Mouse (Mus musculus) lung, postnatal 36 days (tissue): Measurements from ENCODE around the gene Podn.

Source experiments
- DNase-seq: peaks from one replicate; pipeline ENCODE4 v3.0.0; 2022; ENCODE audit warnings: mixed read lengths

Gene Podn

DNA sequence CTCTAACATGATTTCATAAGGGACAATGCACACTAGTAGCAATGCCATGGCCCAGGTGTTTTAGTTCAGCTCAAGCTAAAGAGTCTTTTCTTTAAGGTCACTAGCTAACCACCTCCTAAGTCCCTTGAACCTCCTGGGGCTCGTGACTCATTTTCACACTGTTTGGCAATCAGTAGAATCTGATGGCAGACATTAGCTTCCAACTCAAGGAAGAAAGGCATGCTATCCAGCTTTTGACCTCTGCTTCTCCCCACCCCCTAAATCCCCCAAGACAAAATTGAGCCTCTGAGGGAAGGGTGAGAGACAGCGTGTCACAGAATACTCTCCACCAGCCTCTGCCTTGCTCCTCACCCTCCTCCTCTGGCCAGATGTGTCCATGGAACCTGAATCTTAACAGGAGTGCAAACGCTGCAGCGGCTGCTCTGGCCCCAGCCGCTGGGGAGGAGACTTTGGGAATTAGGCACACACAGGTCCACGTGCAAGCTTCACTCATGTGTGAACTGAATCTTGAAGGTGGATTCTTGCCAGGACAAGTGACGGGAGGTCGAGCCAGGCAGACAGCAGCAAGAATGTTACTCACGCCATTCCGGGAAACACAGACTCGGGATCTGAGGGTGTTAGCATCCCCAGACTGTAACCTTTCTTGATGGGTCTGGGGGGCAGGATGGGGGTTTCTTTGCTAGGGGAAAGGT lies 97.5 kb downstream of the Podn start:
- DNase-seq = peak; percentile 78

DNA sequence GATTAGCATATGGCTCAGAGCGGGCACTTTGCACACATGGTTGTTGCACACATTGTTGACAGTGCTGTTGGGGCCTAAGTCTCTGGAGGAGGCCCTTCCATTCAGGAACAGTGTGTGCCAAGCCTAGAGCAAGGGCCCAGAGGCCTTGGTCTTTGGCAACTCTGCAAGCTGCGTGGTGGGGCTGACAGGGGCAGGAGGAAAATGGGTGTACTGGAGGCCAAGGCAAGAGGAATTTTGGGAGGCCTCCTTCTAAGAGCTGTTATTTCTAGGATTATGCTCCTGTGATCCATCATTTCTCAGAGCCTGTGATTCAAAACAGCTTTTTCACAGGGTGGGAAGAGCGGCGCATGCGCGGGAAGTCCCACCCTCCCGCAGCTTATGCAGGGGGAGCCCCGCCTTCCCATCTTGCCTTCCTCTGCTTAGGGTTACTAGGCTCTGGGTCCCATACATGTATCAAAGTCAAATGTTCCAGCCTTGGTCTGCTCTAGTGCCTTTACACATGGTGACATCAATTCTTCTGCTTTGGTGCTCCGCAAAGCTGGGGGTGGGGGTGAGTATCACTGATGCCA lies 99.7 kb downstream of the Podn start:
- no peak for DNase-seq

DNA sequence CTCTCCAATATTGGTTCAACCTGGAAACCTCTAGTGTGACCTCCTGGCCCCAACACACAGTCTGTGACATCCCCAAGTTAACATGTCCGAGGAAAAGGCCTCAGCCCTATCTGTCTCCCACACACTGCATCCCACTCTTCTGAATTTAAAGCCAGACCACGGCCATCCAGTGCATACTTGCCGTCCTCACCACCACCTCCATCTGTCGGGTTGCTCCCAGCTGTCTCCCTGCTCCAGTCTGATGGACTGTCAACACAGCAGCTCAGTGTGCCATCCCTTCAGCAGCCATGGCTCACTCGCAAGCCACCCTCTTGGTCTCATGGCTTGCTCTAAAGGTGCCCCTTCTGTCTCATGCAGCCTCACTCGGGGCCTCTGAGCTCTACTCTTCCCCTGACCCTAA lies 100.5 kb downstream of the Podn start:
- no peak for DNase-seq

DNA sequence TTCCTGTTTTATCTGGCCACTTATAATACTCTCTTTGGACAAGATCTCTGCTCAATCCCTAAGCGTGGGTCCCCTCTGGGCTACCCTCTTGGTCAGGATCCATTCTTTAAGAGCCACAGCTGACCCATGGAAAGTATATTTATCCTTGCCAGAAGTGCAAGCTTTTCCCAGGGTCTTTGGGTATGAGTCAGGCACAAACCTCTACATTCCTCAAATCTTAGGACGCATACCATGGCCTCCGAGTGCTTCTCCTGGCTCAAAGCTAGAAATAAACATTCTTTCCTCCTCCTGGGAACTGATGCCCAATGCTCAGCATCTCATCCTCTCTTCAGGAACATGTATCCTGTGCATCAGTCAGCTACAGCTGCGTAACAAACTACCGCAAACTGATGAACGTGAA lies 101.2 kb downstream of the Podn start:
- DNase-seq = no peak

DNA sequence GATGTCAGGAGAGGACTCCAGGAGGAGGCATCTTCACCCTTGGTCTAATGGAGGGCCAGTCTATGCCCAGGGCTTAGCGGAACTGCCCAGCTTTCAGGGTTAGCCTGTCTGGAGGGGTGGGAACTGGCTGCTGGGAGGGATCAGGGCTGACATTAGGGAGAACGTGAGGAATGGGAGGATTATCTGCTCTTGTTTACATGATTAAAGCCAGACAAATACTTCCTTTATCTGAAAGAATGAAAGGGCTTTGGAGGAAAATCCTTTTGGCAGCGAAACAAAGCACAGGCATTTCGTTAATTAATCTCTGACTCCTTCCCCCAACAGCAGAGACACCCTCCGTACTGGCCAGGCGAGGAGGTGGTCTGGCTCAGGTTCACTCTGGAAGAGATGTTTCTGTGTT lies 104.4 kb downstream of the Podn start:
- peak; percentile 28 for DNase-seq

DNA sequence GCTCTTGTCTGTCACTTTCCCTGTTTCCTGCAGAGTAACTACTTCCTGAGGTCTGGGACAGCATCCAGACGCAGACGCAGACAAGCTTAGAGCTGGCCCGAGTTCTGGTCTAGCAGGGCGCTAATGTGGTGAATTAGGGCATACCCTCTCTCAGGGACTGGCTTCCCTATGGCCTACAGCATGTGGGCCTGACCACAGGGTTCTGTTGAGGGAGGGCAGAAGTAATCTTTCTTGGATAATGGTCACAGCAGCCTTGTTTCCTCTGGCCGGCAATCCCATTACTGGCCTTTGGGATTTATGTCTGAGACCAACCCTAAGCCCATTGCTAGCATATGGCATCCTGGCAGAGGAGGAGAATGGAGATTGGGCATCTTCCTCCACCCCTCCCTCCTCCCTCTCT lies 105.4 kb downstream of the Podn start:
- DNase-seq = no peak

DNA sequence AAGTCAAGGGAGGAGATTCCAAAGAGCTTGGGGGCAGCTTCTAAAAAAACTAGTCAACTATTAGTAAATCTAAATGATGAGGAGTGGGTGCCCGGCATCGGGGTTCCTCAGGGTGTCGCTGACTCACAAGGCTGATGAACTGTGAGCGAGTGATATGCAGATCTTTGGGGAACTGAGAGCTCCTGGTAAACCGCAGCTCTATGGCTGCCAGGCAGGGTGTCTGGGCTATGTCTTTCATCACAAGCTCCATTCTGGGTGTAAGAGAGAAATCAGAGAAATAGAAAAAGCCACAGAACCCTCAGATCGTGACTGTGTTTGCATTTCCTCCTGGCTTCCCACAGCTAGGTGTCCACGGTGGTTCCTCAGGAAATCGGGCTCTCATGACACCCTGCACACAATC lies 107.3 kb downstream of the Podn start:
- DNase-seq = peak; percentile 57

DNA sequence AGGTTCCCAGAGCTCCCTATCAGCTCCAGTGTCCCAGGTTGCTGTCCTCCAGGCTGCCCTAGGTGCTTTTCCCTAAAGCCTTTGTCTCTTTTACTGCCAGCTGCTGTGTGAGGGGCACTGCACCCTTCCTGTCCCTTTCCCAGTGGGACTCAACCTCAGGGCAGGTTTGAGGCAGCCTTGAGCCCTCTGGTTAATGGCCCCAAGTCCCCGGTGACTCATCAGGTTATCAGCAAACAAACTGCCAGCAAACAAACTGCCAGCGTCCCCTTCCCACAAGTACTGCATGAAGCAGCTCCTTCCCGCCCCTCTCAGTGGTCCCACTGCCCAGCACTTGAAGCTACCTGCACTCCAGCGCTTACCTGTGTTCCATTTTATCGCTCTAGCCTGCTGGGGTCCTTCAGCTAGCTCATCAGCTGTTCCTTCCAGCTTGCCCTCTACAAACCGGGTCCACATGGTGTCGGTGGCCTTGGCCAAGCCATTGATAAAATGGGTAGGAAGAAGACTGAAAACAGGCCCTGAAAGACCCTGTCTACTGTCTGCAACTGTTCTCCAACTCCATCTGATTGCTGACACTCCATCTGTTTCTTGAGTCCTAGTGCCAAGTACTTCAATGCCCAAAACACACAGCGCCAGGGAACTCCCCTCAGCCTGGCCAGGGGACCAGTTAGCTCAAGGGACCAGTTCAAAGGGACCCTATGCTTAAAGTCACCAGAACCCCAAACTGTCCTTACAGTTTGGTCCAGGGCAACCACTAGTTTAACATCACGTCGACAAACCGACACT lies 109.7 kb downstream of the Podn start:
- no peak for DNase-seq

DNA sequence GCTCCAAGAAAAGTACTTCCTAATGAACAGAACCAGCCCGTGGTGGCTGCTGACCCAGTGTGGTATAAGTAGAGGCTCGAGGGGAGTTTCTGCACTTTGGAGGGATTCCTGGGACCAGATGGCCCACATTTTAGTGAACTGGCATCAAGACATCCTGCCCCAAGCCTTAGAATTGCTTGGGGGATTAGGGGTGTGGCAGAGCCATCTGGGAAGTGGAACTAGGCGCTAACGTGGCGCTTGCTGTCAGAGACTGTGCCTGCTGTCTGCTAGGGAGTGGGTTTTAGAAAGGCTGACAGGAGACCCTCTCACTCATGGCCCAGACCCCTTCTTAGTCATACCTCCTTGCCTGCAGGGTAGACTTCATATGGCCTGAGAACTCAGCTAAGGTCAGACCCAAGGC lies 110.4 kb downstream of the Podn start:
- no peak for DNase-seq

DNA sequence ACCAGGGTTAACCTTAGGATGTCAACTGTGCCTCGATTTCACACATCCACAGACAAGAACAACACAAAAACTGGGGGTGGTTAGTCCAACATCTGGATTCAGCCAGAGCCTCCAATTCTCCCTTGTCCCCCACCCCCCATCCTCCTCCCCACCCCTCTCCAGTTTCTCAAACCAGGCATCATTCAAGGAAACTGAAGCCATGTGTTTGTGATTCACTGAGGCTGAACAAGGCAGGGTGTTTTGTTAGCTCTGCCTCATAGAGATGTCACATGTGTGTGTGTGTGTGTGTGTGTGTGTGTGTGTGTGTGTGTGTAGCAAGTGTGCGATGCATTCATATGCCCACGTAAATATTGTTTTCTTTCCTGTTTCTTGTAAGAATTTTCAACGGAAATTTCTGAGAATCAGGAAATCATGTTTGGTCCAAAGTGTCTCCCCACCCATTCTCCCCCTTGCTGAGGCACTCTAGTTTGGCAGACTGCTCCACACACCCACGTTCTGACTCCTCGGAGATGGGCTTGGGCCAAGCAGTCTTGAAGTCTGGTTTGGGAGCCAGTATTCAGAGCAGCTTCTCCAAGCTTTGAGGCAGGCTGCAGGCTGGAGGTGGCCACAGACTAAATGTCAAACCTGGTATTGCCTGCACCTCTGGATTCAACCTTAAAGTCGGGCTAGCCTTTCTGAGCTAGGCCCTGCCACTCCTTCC lies 111.8 kb downstream of the Podn start:
- DNase-seq = peak; percentile 72

DNA sequence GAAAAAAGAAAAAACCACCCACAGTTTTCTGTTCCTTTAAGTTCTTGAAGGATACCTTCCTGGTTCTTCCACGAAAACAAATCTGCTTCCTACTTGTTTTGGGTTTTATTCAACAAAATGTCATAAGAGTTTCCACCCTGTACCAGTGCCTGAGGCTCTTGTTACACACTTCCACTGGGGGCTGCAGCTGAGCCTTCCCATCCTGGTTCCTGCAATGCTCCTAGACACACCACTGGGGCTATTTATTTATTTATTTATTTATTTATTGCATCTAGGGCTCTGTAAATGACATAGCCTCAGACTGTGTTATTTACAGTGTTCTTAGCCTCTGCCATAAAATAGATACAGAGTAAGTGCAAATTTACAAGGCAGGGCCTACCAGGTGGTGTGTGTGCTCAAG lies 112.5 kb downstream of the Podn start:
- no peak for DNase-seq

DNA sequence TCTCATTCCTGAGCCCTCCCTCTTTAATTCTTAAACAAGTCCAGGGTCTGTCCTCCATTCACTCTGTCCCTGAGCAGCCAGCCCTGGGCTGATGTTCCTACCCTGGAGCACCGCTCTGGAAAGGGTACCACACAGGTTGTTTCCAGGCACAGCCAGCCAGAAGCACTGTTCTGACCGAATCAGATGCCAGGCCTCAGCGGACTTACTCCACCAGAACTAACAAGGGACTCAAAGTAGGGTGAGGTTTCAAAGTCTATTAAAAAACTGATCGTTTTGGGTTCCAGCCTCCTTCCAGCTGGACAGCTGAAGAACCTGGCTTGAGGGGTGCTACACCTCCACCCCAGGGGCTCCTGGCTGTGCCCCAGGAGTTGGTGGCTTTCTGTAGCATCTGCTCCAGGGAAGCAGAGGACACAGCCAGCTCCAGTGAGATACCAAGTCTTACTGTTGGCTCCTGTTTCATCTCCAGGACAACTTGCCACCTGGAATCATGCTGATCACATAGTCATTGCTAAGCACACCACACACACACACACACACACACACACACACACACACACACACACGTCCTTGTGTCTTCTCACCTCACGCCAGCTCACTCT lies 116.1 kb downstream of the Podn start:
- no peak for DNase-seq

DNA sequence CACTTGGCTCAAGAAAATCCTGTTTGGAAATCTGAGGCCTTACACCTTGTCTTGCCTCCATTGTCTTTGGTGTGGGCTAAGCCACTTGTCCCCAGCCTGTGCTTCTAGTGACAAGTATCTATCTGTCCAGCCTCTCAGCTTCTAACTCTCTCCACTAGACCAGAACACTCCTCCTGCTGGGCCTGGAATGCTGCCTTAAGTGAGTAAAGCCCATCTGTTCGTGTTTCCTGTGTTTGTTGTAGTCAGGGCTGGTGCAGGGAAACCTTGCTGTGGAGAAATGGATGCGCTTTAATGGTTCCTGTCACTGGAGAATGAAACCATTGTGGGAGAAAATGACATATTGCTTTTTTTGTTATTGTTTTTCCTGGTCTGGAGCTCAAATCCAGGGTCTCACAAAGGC lies 116.7 kb downstream of the Podn start:
- DNase-seq = peak; percentile 35

DNA sequence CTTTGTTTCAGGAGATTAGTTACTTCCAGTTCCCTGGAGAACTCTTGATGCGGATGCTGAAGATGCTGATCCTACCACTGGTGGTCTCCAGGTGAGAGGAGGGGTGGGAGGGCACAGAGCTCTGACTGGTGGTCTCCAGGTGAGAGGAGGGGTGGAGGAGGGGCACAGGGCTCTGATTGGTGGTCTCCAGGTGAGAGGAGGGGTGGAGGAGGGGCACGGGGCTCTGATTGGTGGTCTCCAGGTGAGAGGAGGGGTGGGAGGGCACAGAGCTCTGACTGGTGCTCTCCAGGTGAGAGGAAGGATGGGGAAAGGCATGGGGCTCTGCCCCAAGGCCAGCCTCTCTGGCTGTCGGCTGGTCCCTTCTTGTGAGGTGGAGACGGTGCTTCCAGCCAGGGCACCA lies 118.7 kb downstream of the Podn start:
- DNase-seq = no peak

DNA sequence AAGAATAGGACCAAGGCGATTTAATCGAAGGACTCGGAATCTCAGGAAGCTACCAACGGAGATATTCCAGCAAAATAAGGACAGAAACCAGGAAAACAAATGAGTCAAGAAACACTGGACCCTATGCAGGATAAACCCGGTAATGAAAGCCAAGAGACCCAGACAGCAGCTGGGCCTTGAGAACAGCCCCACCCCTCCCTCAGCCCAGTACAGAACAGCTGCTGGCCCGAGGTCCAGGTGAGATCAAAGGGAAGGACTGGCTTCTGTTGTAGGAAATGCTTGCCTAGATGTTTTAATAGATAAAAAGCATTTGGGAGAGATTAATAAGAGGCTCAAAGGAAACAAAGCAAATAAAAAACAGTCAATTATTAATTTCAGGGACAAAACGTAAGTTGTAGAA lies 121.2 kb downstream of the Podn start:
- no peak for DNase-seq

DNA sequence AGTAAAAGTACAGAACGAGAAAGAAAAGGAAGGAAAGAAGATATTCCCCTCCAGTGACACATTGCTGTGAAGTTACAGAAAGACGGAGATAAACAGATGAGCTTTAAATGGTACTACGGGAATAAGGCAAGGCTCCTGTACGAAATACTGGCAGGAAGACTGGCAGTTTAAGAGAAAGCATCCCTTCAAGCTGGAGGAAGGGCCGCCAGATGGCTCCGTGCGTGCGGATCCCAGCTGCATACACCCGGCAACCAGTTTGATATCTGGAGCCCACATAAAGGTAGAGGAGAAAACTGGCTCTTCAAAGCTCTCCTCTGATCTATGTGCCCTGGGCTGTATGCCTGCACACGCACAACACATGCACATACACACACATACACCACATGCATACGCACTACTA lies 121.7 kb downstream of the Podn start:
- DNase-seq = no peak

DNA sequence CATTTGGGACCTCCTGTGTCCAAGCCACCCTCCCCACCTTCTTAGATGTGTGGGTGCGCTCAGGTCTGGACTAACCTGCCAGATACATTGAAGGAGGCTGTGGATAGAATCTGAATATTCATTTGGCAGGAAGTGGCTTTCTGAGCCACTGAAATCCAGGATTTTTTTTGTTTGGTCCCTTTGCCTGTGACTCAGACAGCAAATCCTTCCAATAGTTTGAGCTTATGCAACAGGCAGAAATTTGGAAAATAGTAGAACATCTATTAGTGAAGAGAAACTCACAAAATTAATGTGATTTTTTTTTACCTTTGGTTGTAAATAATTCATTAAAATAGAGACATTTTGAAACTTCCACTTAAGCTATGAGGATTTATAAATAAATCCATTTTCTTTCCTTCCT lies 125.1 kb downstream of the Podn start:
- DNase-seq = no peak

DNA sequence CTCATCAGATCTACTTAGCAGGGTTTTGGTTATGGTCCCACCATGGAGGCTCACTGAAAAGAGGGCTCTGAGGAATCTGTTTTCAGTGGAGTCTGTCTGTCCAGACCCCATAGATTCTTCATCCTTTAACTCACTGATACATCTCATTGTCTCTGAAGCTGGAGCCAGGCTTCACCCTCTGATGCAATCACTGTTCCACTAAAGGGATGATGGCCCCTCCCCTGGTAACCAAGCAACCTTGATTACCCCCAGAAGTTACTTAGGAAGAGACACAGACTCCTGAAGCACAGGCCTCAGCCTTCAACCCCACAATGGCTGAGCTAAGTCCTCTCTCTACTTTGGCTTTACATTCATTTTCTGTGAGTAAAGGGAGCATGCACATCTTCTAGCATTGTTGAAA lies 126.5 kb downstream of the Podn start:
- no peak for DNase-seq

DNA sequence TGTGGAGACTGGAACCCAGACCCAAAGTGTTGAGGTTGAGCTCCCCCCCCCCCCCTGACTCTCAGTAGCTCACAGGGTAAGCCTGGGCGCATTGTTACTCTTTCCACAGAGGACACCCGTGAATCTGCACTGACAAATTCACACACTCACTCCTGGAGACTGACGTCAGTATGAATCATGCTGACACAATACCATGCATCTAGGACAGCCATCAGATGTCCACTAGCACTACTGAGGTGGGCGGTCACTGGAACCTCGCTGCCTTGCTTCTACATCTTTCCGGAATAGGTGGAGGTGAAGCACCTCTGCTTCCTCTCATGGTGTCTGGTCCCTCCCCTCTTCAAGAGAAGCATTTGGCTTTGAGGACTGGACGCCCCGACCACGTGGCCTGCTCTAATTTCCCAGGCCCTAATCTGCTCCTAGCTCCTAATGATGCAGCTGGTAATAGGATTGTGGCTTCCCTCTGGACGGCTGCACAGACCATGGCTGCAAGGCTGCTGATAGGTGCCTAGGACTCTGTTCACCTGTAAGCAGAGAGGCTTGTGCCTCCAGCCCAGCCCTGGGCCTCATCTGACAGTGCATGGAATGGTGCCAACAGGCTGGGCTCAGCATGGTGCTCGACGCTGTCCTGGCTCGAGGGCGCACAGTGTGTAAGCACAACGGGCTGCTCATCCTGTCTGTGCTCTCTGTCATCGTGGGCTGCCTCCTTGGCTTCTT lies 128.1 kb downstream of the Podn start, which contains the start of gene Slc1a7:
TSS of gene Slc1a7 (plus strand) at position 367 of the 717 bp plus-strand sequence.
- no peak for DNase-seq

DNA sequence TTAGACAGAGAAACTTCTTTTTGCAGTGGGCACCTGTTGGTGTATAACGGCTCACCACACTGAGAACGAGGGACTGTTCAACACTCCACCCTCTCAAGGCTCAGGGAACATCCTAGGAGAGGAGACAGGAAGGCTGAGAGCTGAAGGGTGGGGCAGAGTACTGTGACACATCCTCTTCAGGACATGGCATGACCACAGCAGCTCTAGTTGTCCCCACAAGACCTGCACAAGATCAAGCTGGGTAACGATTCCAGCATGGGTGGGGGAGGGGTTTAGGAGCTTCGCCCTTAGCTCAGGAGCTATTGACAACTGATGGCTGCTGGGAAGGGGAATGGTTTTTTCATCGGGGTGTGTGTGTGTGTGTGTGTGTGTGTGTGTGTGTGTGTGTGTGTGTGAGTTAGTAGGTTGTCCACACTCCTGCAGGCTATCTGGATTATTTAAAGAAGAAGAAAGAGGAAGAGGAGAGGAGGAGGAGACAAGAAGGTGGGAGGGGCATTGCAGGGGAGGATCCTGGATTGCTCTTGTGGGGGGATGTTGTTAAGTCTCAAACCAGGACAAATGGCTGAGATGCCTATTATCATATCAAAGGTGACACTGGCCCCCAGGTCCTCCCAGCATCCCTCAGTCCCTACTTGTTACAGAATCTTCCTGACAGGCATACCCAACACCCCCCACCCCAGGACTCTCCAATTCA lies 129.7 kb downstream of the Podn start:
- DNase-seq = no peak
